Mouse (Mus musculus) cerebellum, postnatal 36 days (tissue): ENCODE measurements around the gene Wfikkn1.
A peak's percentile ranks its signal among the peaks of the same experiment; 100 is the strongest.

ENCODE experiments used
- DNase-seq, 2 experiments: peaks; one replicate each; pipeline ENCODE4 v3.0.0; 2021 to 2022; ENCODE audit warnings: mixed read lengths in 2 of 2

Gene Wfikkn1

GRCm38 (mm10) chr17:25867836-25868600 is 12.6 kb downstream of the Wfikkn1 start:
- DNase-seq: peak in 1 of 2 experiments; percentile 56

- DNase-seq: no peak
Measured at GRCm38 (mm10) chr17:25867509-25867835, 13.2 kb downstream of the Wfikkn1 start.

- DNase-seq: no peak
Measured at GRCm38 (mm10) chr17:25866172-25866571, 14.5 kb downstream of the Wfikkn1 start.

- DNase-seq: no peak
Measured at GRCm38 (mm10) chr17:25865288-25865687, 15.4 kb downstream of the Wfikkn1 start.

GRCm38 (mm10) chr17:25864311-25864710 is 16.3 kb downstream of the Wfikkn1 start:
- DNase-seq: no peak

- DNase-seq: no peak
Measured at GRCm38 (mm10) chr17:25863681-25864080, 17.0 kb downstream of the Wfikkn1 start.

- DNase-seq: no peak
Measured at GRCm38 (mm10) chr17:25861704-25862612, 18.7 kb downstream of the Wfikkn1 start.

GRCm38 (mm10) chr17:25860832-25861703 is 19.6 kb downstream of the Wfikkn1 start, which contains the start of gene Wdr90:
Wdr90 (minus strand) TSS chr17:25861501.
- peak; percentile 88 to 89 for DNase-seq

GRCm38 (mm10) chr17:25860229-25860628 is 20.4 kb downstream of the Wfikkn1 start:
- no peak for DNase-seq

GRCm38 (mm10) chr17:25844396-25844901 is 36.2 kb downstream of the Wfikkn1 start, which contains the start of gene Rhot2:
Rhot2 (minus strand) TSS chr17:25844851.
- DNase-seq: peak; percentile 92 to 94

- DNase-seq: peak in 1 of 2 experiments; percentile 55
Measured at GRCm38 (mm10) chr17:25843636-25844395, 36.8 kb downstream of the Wfikkn1 start.

- DNase-seq: no peak
Measured at GRCm38 (mm10) chr17:25843122-25843521, 37.5 kb downstream of the Wfikkn1 start.

GRCm38 (mm10) chr17:25842509-25842908 is 38.1 kb downstream of the Wfikkn1 start:
- DNase-seq: no peak

- no peak for DNase-seq
Measured at GRCm38 (mm10) chr17:25841117-25841880, 39.4 kb downstream of the Wfikkn1 start, which contains the start of gene Gm20683. Gm20683 (minus strand) TSS chr17:25841763.

GRCm38 (mm10) chr17:25840519-25840918 is 40.1 kb downstream of the Wfikkn1 start:
- no peak for DNase-seq

- DNase-seq: no peak
Measured at GRCm38 (mm10) chr17:25839455-25840235, 41.0 kb downstream of the Wfikkn1 start.

GRCm38 (mm10) chr17:25838904-25839303 is 41.8 kb downstream of the Wfikkn1 start:
- DNase-seq: no peak

- no peak for DNase-seq
Measured at GRCm38 (mm10) chr17:25837533-25837932, 43.1 kb downstream of the Wfikkn1 start.

GRCm38 (mm10) chr17:25837076-25837410 is 43.6 kb downstream of the Wfikkn1 start, which contains the start of gene Rhbdl1:
Rhbdl1 (minus strand) TSS chr17:25837295.
- DNase-seq: peak; percentile 84 to 89
